Mouse (Mus musculus): ENCODE data around the gene Plcb2.

GRCm38 (mm10) chr2:118762784-118763148 lies 34.5 kb upstream of the Plcb2 start:
- TF ChIP-seq POLR2A (IDR thresholded peaks at IDR 0.05; ENCODE audit: borderline replicate concordance, extremely low read depth, insufficient read depth, insufficient read length, poor library complexity, severe bottlenecking) = no peak
- TF ChIP-seq CTCF (IDR thresholded peaks at IDR 0.05; ENCODE audit: borderline replicate concordance, extremely low read depth, insufficient read depth, insufficient read length) = no peak
